Mouse (Mus musculus): ENCODE data around the gene Paox.

The Paox gene

GRCm38 (mm10) chr7:140115583-140116328 lies at the start of gene Paox:
TSS of gene Paox (plus strand) at chr7:140115799.
- DNase-seq (ENCODE audit: low spot score in 2 of 2) = peak; percentile 64 to 67

GRCm38 (mm10) chr7:140067397-140067796 lies 48.2 kb upstream of the Paox start:
- no peak for DNase-seq (ENCODE audit: low spot score in 2 of 2)

GRCm38 (mm10) chr7:140070042-140070711 lies 45.4 kb upstream of the Paox start:
- DNase-seq (ENCODE audit: low spot score in 2 of 2) = no peak

GRCm38 (mm10) chr7:140077698-140078097 lies 37.9 kb upstream of the Paox start:
- no peak for DNase-seq (ENCODE audit: low spot score in 2 of 2)

GRCm38 (mm10) chr7:140078711-140079110 lies 36.9 kb upstream of the Paox start:
- peak; percentile 77 to 83 for DNase-seq (ENCODE audit: low spot score in 2 of 2)

- DNase-seq (ENCODE audit: low spot score in 2 of 2) = peak; percentile 96 to 97
Observed at GRCm38 (mm10) chr7:140080503-140081156, 35.0 kb upstream of the Paox start.

GRCm38 (mm10) chr7:140081408-140082241 lies 34.0 kb upstream of the Paox start:
- DNase-seq (ENCODE audit: low spot score in 2 of 2) = peak; percentile 60 to 74

GRCm38 (mm10) chr7:140082242-140082678 lies 33.3 kb upstream of the Paox start, which contains the start of gene Caly:
TSS of gene Caly (minus strand) at chr7:140082548.
- DNase-seq (ENCODE audit: low spot score in 2 of 2) = peak; percentile 95 to 97

- DNase-seq (ENCODE audit: low spot score in 2 of 2) = no peak
Observed at GRCm38 (mm10) chr7:140090601-140091000, 25.0 kb upstream of the Paox start.

- no peak for DNase-seq (ENCODE audit: low spot score in 2 of 2)
Observed at GRCm38 (mm10) chr7:140092924-140093528, 22.6 kb upstream of the Paox start, which contains the start of gene Prap1. TSS of gene Prap1 (plus strand) at chr7:140093395.

GRCm38 (mm10) chr7:140094954-140095353 lies 20.6 kb upstream of the Paox start:
- DNase-seq (ENCODE audit: low spot score in 2 of 2) = no peak

GRCm38 (mm10) chr7:140095556-140095955 lies 20.0 kb upstream of the Paox start:
- DNase-seq (ENCODE audit: low spot score in 2 of 2) = no peak

GRCm38 (mm10) chr7:140096055-140096454 lies 19.5 kb upstream of the Paox start:
- DNase-seq (ENCODE audit: low spot score in 2 of 2) = no peak

- DNase-seq (ENCODE audit: low spot score in 2 of 2) = no peak
Observed at GRCm38 (mm10) chr7:140098466-140098865, 17.1 kb upstream of the Paox start.

GRCm38 (mm10) chr7:140101498-140101897 lies 14.1 kb upstream of the Paox start:
- DNase-seq (ENCODE audit: low spot score in 2 of 2) = no peak

- peak; percentile 89 for DNase-seq (ENCODE audit: low spot score in 2 of 2)
Observed at GRCm38 (mm10) chr7:140101993-140102860, 13.4 kb upstream of the Paox start, which contains the start of gene Fuom. TSS of gene Fuom (minus strand) at chr7:140102441.

GRCm38 (mm10) chr7:140104009-140104408 lies 11.6 kb upstream of the Paox start:
- no peak for DNase-seq (ENCODE audit: low spot score in 2 of 2)

GRCm38 (mm10) chr7:140111943-140112342 lies 3.7 kb upstream of the Paox start:
- DNase-seq (ENCODE audit: low spot score in 2 of 2) = no peak

GRCm38 (mm10) chr7:140116329-140117054 lies 893 bp downstream of the Paox start, which contains the start of gene Echs1:
TSS of gene Echs1 (minus strand) at chr7:140116476.
- peak; percentile 91 to 92 for DNase-seq (ENCODE audit: low spot score in 2 of 2)

Data from right cerebral cortex, postnatal 10 days (tissue).